Mouse (Mus musculus) bone marrow macrophage, adult 2 months (primary cell): ENCODE measurements around the gene D430019H16Rik.

ENCODE experiments used
- CTCF ChIP-seq: IDR thresholded peaks from 2 replicates; pipeline ENCODE4 v1.5.1; 2012; ENCODE audit warnings: low read depth, mild to moderate bottlenecking, low read length, moderate library complexity
- POLR2A ChIP-seq: IDR thresholded peaks from 2 replicates; pipeline ENCODE4 v1.6.1; 2012; ENCODE audit warnings: mild to moderate bottlenecking, low read depth, low read length, borderline replicate concordance

GRCm38 (mm10) chr12:105498842-105499241, 45.2 kb downstream of the D430019H16Rik start:
- TF ChIP-seq POLR2A (no peak), CTCF (no peak)
